Mouse (Mus musculus): ENCODE data around the gene Ttc37. TPM values are rescaled to one million over a fixed set of nuclear protein-coding genes. Genes with fewer than 3 reads are reported as not detected.
A peak's percentile ranks its signal among the peaks of the same experiment; 100 is the strongest.

The Ttc37 gene
- total RNA-seq (2021): 10 to 100 TPM; 12.1 to 12.8 TPM
- long read RNA-seq, experiment 1, full-length matches to known transcripts: 10 of 14 reads
- long read RNA-seq, experiment 1, partial matches to known transcripts: 4 of 14 reads
- long read RNA-seq, experiment 1, other reads (novel, unspliced or antisense): 0 of 14 reads
- long read RNA-seq, experiment 2, full-length matches to known transcripts: 5 of 8 reads
- long read RNA-seq, experiment 2, partial matches to known transcripts: 2 of 8 reads
- long read RNA-seq, experiment 2, other reads (novel, unspliced or antisense): 1 of 8 reads

- peak; percentile 95 for DNase-seq (ENCODE audit: low spot score)
These were observed at the start of gene Ttc37, which contains the start of gene Arsk for GRCm38 (mm10) chr13:76098493-76099303. TSS of gene Ttc37 (plus strand) at chr13:76098734. TSS of gene Arsk (minus strand) at chr13:76098660.

GRCm38 (mm10) chr13:76055391-76056232 is 42.9 kb upstream of the Ttc37 start:
- no peak for DNase-seq (ENCODE audit: low spot score)

- DNase-seq (ENCODE audit: low spot score): peak; percentile 39
These were observed 42.2 kb upstream of the Ttc37 start for GRCm38 (mm10) chr13:76056261-76056724.

GRCm38 (mm10) chr13:76056896-76057266 is 41.7 kb upstream of the Ttc37 start, which contains the start of gene Gpr150:
TSS of gene Gpr150 (minus strand) at chr13:76056996.
- DNase-seq (ENCODE audit: low spot score): no peak

- DNase-seq (ENCODE audit: low spot score): no peak
These were observed 41.1 kb upstream of the Ttc37 start for GRCm38 (mm10) chr13:76057267-76058069.

GRCm38 (mm10) chr13:76059591-76059990 is 38.9 kb upstream of the Ttc37 start:
- DNase-seq (ENCODE audit: low spot score): no peak

GRCm38 (mm10) chr13:76062126-76062525 is 36.4 kb upstream of the Ttc37 start:
- no peak for DNase-seq (ENCODE audit: low spot score)

GRCm38 (mm10) chr13:76062569-76062968 is 36.0 kb upstream of the Ttc37 start:
- no peak for DNase-seq (ENCODE audit: low spot score)

GRCm38 (mm10) chr13:76063548-76063947 is 35.0 kb upstream of the Ttc37 start:
- DNase-seq (ENCODE audit: low spot score): no peak

- DNase-seq (ENCODE audit: low spot score): no peak
These were observed 34.1 kb upstream of the Ttc37 start for GRCm38 (mm10) chr13:76064363-76064945.

- DNase-seq (ENCODE audit: low spot score): no peak
These were observed 24.2 kb upstream of the Ttc37 start for GRCm38 (mm10) chr13:76074323-76074722.

- no peak for DNase-seq (ENCODE audit: low spot score)
These were observed 430 bp upstream of the Ttc37 start for GRCm38 (mm10) chr13:76098116-76098492.

GRCm38 (mm10) chr13:76101989-76102388 is 3.5 kb downstream of the Ttc37 start:
- no peak for DNase-seq (ENCODE audit: low spot score)

- DNase-seq (ENCODE audit: low spot score): no peak
These were observed 10.7 kb downstream of the Ttc37 start for GRCm38 (mm10) chr13:76109069-76109824.

GRCm38 (mm10) chr13:76128799-76129198 is 30.3 kb downstream of the Ttc37 start:
- DNase-seq (ENCODE audit: low spot score): no peak

- no peak for DNase-seq (ENCODE audit: low spot score)
These were observed 33.9 kb downstream of the Ttc37 start for GRCm38 (mm10) chr13:76132415-76132814.

- no peak for DNase-seq (ENCODE audit: low spot score)
These were observed 40.3 kb downstream of the Ttc37 start for GRCm38 (mm10) chr13:76138862-76139261.

GRCm38 (mm10) chr13:76141117-76141808 is 42.7 kb downstream of the Ttc37 start:
- no peak for DNase-seq (ENCODE audit: low spot score)

- DNase-seq (ENCODE audit: low spot score): no peak
These were observed 51.9 kb downstream of the Ttc37 start for GRCm38 (mm10) chr13:76150483-76150882.

Measured in gastrocnemius, adult 18-20 months (tissue).